Mouse (Mus musculus) Muller cell, postnatal 12 days (primary cell): ENCODE results near the gene Afmid.
A peak's percentile ranks its signal among the peaks of the same experiment; 100 is the strongest.

Experiments
- DNase-seq: peaks from one replicate; pipeline ENCODE4 v3.0.0-alpha.2; 2015; ENCODE audit errors: inconsistent ontology term

Afmid gene

DNA sequence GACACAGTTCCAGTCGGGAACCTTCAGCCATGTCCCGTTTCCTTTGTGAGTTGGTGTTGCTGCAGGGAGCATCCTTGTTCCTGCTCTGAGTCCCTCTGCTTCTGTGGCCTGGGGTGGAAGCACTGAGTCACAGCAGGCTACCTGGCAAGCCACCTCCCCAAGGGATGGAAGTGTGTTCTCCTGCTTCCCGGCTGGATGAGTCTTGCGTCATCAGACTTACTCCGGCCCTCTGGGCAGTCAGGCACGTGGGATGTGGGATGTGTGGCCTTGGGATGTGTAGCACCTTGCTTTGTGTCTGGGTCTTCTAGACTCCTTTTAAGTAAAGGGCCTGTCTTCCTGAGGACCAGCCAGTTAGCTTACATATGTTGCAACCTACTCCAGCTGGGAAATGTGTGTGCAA lies 54.0 kb downstream of the Afmid start:
- DNase-seq, result no peak

- no peak for DNase-seq
Observed at GRCm38 (mm10) chr11:117880336-117880976, 54.7 kb downstream of the Afmid start.

DNA sequence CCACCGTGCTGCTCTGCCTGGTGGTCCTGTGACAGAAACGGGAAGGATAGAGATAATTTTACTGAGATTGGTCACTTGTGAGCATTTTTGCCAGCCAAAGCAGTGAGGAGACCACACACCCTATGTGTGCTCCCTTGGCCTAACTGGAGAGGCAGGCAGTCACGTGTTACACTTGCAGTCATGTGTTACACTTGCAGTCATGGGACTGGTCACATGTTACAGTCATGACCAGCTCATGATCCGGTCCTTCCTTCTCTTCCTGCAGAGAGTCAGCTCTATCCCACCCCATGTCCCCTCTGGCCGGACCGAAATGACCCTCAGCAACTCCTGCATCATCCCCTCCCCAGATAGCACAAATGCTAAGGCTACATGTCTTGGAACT lies 55.2 kb downstream of the Afmid start:
- DNase-seq, result no peak

- no peak for DNase-seq
Observed at GRCm38 (mm10) chr11:117881787-117882186, 56.1 kb downstream of the Afmid start.

DNA sequence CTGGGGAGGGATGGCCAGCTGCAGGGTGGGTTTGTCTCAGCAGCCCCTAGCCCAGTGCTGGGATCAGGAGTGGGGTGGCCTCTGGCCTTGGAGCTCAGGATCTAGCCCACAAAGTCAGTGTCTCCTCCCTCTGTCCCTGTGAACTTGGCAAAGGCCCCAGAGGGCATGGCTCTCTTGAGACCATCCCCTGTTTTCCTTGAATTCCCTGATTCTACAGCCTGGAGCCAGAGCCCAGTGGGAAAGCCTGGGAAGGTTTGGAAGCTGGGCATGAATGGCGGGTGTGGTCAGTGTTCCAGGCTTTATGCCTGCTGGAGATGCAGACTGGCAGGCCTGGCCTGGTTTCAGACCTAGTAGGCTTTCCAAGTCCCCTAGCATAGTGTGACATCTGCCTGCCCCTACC lies 56.5 kb downstream of the Afmid start:
- DNase-seq, result no peak

GRCm38 (mm10) chr11:117886000-117886399 lies 60.3 kb downstream of the Afmid start:
- DNase-seq, result no peak

- no peak for DNase-seq
Observed at GRCm38 (mm10) chr11:117888168-117888852, 62.6 kb downstream of the Afmid start.

DNA sequence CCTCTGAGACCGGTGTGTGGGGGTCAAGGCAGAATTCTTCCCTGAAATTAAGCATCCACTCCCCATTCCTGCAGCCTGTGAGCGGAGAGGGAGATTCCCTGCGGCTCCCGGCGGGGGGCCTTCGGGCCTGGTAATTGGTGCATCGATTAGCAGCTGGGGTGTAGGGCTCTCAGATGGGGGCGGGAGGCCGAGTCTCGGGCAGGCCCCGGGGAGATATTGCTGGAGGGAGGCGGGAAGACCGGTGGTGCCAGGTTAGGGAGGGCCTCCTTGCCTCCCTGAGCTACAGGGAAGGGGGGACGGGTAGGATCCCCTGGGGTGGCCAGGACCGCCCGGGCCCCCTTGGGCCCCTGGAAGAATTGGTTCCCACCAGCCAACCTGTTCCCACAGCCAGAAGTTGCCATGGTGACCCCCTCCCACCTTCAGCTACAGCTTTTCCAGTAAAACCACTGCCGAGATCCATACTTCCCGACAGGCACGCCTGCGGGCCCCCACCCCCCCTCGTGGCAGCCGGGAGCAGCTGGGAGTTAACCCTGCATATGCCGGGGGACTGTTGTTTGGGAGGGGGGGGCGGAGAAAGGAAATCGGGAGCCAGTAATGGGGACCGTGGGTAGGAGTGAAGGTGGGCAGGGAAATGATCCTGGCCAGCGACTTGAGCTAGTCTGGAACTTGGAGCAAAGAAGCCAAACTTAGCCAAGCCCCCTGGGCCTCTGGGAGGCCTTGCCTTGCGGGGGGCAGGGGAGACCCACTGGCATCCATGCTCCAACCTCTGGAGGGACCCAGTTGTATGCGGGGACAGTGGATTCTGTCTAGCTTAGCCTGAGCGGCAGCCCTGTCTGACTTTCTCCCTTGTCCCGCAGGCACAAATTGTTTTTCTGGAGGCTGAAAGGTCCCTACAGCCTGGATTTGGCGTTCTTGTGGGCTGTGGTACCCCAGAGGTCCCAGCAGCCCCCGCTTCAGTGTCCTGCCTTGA lies 63.4 kb downstream of the Afmid start:
- DNase-seq, result peak; percentile 30
